Mouse (Mus musculus) adrenal gland, postnatal 25 days (tissue): Measurements from ENCODE around the gene Prpf6. TPM values are rescaled to one million over a fixed set of nuclear protein-coding genes. Genes with fewer than 3 reads are reported as not detected.

Experiments
- DNase-seq: peaks from one replicate; pipeline ENCODE4 v3.0.0; 2021; ENCODE audit warnings: mixed read lengths
- microRNA-seq, 2 experiments: library from miRNA; unstranded; fragments of <30 nt; microRNA quantifications; one replicate each; pipeline ENCODE4 v1.2.0; 2021
- total RNA-seq: library from RNA; stranded (reverse); gene quantifications from 2 replicates; pipeline ENCODE4 v1.2.3, GENCODE M21; 2021

Gene Prpf6
- total RNA-seq, 1 experiment from 2014 or later: 73.7 TPM

DNA sequence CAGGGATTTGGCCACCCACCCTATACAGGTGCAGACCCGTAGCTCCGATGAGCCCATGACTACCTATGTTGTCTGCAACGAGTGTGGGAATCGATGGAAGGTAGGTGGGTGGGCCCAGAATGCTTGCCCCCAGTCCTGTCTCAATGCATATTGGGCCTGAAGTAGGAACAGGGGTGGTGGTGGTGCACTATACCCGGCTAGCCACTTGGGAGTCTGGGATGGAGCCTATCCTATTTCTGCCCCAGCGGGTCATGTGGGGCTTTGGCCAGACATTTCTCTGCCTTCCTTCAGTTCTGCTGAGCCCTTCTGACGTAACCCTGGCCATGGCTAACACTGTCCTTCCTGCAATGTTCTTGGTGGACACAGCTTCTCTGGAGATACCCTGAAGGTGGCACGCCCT lies 95.9 kb downstream of the Prpf6 start:
- no peak for DNase-seq

DNA sequence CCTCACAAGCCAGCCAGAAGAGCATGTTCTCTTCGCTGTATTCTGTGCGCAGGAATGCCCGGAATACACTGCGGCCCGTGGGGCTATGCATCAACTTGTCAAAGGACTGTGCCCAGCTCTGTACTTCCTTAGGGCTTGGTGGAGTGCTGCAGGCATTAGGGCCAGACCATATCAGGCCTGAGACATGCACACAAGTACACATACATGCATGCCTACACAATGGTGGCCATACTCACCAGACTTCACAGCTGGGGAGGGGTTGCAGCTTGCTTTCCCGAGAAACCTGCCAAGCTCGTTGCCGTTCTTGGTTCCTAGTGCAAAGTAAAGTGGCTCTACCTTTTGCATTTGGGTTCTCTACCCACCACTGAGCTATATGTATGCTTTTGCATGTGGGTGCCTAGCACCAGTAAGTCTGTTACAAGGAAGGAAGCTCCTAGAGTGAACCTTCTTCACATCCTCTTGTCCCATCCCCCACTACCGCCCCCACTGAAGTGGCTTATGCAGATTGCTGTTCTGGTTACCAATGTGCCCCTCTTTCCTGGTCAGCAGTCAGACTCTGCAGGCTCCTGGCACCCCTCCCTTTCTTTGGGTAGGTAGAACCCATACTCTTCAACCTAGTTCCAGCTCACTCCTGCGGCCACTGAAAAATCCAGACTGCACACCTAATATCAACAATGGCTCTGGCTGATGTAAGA lies 97.9 kb downstream of the Prpf6 start:
- DNase-seq: no peak

DNA sequence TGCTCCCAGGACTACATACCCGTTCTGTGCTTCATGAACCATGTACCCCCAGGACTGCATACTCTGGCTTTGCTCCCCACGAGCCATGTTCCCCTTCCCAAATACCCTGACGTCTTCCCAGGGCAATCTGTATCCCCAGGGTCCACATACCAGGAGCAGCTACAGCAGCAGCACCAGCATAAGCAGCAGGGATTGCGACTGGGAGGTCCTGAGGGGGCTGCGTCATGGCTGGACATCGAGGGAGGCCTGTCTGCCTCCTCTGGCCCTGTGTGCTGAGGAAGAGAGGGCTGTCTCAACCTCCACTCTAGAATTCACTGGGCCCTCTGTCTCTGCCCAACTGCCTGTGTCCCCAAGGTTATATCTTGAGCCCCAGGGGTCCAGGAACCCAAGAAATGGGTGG lies 99.4 kb downstream of the Prpf6 start:
- no peak for DNase-seq

DNA sequence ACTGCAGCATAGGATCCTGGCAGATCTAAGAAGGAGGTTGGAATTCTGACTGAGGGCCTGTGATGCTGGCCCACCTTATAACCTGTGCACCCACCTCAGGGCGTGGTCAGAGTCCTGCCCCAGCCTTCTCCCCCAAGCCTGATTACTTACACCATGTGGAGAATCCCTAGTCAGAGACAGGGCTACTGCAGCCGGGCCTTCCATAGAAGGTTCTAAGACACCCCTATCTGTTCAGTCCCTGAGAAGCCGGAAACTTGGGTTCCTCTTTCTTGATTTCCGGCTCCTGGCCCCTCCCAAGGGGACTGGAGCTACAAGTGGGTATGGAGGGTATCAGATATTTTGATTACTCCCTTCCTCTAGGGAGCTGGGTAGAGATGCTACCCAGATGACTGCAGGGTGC lies 99.9 kb downstream of the Prpf6 start:
- DNase-seq: no peak

DNA sequence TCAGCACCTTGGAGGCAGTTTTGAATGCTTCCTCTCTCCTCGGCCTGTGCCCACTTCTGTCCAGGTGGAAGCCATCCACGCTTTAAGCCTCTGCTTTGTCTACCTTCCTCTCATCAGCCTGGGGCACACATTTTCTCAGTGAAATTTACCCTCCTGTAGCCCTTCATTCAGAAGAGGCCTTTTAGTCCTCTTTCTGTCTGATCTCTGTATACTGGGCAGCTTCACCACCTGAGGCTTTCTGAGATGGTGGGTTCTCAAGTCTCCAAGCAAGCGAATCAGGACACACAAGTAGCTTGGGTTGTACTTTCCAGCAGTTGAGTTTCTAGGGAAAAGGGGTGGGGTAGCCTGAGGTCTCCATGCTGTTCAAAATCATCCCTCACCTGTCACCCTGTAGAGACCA lies 100.6 kb downstream of the Prpf6 start:
- DNase-seq: no peak

DNA sequence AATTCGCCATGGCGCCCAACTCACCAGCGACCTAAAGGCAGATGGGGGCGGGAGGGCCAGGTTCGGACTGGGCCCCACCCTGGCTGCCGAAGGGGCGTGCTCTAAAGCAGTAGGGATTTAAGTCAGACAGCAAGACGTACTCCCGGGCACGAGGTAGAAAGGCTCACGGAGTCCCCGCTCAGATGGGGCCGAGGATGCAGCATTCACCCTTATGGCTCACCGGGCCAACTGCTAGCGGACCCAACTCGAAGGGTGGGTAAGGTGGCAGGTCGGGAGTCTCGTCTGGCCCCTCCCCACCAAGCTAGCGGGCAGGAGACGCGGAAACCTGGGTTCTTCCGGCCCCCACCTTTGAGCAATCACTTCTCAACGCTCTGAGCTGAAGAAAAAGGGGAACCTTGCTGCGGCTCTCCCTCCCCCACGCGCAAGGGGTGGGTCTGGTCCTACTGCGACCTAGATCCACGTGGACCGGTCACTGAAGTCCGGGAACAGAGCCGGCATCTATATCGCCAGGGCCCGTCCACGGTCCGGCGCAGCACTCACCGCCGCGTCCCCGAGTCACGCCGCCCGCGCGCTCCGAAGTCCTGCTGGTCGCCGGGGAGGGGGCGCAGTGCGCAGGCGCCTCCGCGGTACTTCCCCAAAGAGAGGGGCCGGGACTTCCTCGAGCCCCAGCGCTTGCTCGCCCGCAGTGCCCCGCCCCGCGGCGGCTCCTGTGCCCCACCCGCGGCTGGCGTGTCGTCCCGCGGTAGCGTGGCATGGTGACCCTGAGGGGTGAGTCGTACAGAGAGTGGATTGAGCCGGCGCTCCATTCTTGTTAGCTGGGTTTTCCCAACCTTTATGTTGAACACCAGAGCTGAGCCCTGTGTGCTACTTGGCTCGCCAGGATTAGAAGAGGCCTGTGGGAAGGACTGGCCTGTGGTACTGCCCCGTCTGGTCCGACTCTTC lies 101.9 kb downstream of the Prpf6 start, which contains the start of gene Rgs19:
TSS of gene Rgs19 (minus strand) at position 639 of the 942 bp plus-strand sequence.
- DNase-seq: peak; percentile 89

DNA sequence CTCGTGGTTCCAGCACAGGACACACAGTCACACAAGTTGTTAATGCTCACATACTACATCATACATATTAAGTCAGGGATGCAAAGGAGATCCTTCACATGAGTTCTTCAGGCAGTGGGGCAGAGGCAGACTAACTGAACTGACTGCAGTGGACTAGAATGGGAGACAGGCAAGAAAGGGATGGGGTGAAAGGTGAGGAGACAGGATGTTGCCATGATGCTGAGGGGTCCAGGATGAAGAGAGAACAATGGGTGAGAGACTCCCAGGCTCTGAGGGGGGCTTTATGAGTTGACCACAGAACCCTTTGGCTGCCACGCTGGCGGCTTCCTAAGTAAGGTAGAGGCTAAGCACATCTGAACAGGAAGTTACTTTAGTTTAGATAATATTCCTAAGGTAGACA lies 102.9 kb downstream of the Prpf6 start:
- no peak for DNase-seq

DNA sequence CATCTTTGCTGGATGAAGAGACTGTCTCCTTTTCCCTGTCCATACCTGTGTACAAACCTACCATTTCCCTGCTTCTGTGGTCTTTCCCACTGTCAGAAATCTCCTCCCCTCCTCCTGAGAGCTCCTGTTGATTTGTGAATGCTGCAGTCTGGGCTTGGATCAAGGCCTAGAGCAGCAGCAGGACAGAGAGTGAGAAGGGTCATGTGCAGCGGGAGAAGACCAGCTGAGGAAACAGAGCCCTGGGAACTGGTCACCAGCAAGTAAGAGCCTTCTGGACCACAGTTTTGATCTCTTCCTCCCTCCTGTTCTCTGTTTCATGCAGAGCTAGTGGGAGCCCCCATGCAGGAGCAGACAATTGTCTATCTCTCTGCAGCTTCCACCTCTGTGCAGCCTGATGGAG lies 104.1 kb downstream of the Prpf6 start:
- DNase-seq: no peak

DNA sequence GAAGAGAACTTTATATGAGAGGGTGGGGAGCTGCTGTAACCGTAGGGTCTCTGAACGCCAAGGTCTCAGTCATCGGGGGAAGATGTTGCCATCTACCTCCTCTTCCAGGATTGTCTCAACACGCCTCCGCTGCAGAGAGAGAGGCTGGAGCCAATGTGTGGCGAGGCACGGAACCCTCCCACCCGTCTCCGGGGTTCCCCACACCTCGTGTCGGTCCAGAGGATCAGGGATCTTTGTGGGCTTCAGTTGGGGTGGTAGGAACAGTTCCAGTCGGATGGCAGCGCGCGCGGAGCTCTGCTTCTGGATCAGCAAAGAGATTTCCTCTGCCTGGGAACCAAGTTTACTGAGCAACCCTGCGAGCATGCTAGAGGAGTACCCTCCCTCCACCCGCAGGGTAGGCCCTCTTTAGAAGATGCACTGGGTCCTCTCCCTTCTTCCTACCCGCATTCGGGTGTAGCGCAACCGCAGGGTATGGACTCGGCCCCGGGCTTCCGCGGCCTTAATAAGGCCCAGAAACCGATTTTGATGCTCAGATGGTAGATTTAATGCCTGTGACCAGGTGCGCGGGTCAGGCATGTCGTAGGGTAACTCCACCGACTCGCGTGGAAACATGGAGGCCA lies 105.2 kb downstream of the Prpf6 start:
- DNase-seq: no peak

DNA sequence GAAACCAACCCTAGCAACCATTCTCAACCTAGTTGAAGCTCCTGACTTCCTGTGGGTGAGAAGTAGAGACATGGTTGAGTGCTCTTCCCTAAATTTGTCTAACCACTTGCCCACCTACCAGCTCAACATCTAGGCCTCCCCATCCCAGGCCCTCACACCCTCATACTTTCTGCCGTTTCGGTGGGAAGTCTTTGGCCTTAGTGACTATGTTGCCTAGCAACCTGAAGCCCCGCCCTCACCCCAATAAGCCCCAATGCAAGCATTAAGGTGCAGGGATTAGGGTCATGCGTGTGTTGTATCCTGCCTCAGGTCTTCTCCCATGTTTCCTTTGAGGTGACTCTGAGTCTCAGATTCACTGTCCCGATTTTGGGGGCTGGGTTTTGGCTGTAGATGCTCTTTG lies 106.6 kb downstream of the Prpf6 start, which contains the start of gene Lkaaear1:
TSS of gene Lkaaear1 (minus strand) at position 202 of the 400 bp plus-strand sequence.
- no peak for DNase-seq

Small RNAs within 50 kb of the gene (microRNA-seq; reads per million reads assigned to microRNA genes)
- gene Mir7006: 0 to 0.36 reads per million in 2 experiments

Other genes with a start within 250 kb of the Prpf6 start
- gene Zgpat, start 226.9 kb upstream of the Prpf6 start, total RNA-seq: 51.2 and 61.6 TPM in 2 replicates
- 40.8 and 49.7 TPM in 2 replicates for gene Arfrp1, start 226.5 kb upstream of the Prpf6 start, total RNA-seq
- gene Lime1, start 211.8 kb upstream of the Prpf6 start, total RNA-seq: 24.7 and 33.2 TPM in 2 replicates
- gene Zbtb46, start 132.4 kb upstream of the Prpf6 start, total RNA-seq: 14.6 and 20.8 TPM in 2 replicates
- not detected in 2 replicates for gene Abhd16b, start 98.7 kb upstream of the Prpf6 start, total RNA-seq
- 118 and 121 TPM in 2 replicates for gene Tpd52l2, start 94.7 kb upstream of the Prpf6 start, total RNA-seq
- 81.9 and 101 TPM in 2 replicates for gene Dnajc5, start 71.4 kb upstream of the Prpf6 start, total RNA-seq
- gene Uckl1, start 7.0 kb upstream of the Prpf6 start, total RNA-seq: 94.2 and 128 TPM in 2 replicates
- 56.6 and 81.6 TPM in 2 replicates for gene Zfp512b, start 935 bp downstream of the Prpf6 start, total RNA-seq
- 19.3 and 26.4 TPM in 2 replicates for gene Samd10, start 7.3 kb downstream of the Prpf6 start, total RNA-seq
- gene Gm29797, start 65.2 kb downstream of the Prpf6 start, total RNA-seq: not detected in 2 replicates
- 39.0 and 40.4 TPM in 2 replicates for gene Sox18, start 79.8 kb downstream of the Prpf6 start, total RNA-seq
- gene Tcea2, start 88.4 kb downstream of the Prpf6 start, total RNA-seq: 11.6 and 14.7 TPM in 2 replicates
- gene Rgs19, start 102.1 kb downstream of the Prpf6 start, total RNA-seq: 20.3 and 31.7 TPM in 2 replicates
- not detected in 2 replicates for gene Lkaaear1, start 106.6 kb downstream of the Prpf6 start, total RNA-seq
- 1.6 and 1.9 TPM in 2 replicates for gene Oprl1, start 123.1 kb downstream of the Prpf6 start, total RNA-seq
- 1.9 and 6.6 TPM in 2 replicates for gene Myt1, start 171.5 kb downstream of the Prpf6 start, total RNA-seq
- 57.3 and 90.5 TPM in 2 replicates for gene Pcmtd2, start 246.0 kb downstream of the Prpf6 start, total RNA-seq